Mouse (Mus musculus) lung, postnatal 4 days (tissue): ENCODE data around the gene Alkbh7.

Source experiments
- DNase-seq, 2 experiments: peaks; one replicate each; pipeline ENCODE4 v3.0.0; 2021

Gene Alkbh7

DNA sequence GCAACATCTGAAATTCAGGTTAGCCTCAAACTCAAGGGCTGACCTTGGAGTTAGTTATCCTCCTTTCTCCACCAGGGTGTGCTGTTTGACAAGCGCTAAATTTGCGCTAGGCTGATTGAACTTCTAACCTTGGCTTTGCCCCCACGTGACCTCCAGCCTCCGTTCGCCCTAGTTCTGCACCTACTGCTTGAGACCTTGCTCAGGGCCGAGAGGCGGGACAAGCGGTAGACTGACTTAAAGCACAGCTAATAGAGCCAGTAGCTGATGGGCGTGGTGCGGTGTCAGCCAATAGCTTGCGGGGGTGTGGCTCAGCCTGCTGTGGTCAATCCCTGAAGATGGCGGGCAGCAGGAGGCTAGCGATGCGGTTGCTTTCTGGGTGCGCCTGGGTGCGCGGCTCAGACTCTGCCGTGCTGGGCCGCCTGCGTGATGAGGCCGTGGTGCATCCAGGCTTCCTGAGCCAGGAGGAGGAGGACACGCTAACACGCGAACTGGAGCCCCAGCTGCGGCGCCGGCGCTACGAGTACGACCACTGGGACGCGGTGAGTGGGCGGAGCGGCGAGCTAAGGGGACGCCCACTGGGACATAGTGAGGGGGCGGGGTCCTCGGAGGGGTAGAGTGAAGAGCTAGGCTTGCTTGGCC, at the start of gene Alkbh7:
Gene Alkbh7 (plus strand): TSS at position 311 of the 639 bp plus-strand sequence.
- DNase-seq, result peak; percentile 96 to 98

DNA sequence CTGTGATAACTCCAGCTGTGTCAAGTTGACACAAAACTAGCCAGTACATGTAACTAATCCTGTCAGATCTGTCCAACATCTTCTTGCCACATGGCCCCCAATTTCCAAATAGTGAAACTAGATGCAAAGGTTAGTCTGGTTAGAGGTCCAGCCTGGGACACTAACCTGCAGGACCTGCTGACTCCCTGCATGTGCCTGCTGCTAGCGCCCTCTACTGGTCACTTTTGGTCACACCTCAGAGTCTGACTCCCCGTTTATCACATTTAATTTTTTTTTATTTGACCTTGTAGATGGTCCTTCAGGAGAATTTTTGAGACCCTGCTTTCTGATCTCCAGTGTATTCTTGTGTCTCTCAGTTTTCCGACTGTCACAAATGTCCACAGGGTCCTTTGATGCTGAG, 46.2 kb upstream of the Alkbh7 start:
- peak in 1 of 2 experiments; percentile 75 for DNase-seq

GRCm38 (mm10) chr17:56952639-56953038, 44.5 kb upstream of the Alkbh7 start:
- no peak for DNase-seq

- DNase-seq, result no peak
These were observed 42.3 kb upstream of the Alkbh7 start for GRCm38 (mm10) chr17:56954871-56955270.

DNA sequence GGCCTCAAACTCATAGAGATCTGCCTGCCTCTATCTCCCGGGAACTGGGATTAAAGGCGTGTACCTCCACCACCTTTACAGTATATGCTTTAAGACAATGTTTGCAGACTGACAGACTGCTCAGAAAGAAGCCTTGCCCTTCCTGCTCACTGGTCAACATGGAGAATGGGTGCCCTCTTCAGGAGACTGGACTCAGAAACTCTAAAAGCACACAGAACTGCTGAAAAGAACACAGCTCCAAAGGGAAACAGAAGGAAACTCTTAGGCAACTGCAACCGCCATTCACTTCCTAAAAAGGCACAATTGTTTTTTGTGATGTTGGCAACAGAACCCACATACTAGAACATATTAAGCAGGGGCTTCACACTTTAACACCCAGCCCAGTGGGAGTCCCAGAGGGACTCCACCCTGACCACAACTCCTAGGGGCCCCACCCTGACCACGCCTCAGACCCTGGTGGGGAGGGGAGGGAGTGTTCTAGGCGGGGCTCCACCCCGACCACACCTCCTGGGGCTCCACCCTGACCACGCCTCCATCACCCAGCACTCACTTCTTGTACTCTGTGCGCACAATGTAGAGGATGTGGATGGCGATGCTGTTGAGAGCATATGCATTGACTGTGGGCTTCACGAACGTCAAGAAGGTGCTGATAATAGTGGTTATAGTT, 39.2 kb upstream of the Alkbh7 start:
- peak; percentile 55 to 65 for DNase-seq

DNA sequence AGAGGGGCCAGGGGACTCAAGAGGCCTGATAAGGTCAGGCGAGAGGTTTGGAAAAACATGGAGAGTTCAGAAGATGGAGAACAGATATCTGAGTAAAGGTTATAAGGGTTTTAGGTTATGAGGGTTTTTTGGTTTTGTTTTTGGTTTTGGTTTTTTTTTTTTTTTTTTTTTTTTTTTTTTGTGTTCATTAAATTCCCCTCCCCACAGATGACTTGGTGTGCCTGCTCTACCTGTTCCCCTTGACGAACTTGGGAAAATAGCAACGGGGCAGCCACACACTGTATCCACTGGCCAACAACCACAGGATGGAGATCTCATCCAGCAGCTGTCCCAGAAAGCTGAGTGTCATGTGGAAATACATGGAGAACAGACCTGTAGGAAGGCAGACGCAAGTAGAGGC, 38.5 kb upstream of the Alkbh7 start:
- no peak for DNase-seq

DNA sequence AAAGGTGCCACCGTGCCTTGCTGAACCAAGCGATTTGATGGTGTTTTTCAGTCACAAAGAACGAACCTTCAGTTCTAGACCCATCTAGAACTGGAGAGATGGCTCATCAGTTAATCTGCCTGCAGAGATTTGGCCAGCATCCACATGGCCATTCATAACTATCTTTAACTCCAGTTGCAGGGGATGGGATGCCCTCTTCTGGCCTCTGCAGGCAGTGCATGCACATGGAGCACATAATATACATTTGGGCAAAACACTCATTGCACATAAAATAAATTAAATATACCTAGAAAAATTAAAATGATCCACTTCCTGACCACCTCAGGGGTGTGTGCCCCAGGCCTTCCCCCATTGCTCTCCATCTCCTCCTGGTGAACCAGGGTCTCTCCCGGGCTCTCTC, 35.3 kb upstream of the Alkbh7 start:
- DNase-seq, result no peak

DNA sequence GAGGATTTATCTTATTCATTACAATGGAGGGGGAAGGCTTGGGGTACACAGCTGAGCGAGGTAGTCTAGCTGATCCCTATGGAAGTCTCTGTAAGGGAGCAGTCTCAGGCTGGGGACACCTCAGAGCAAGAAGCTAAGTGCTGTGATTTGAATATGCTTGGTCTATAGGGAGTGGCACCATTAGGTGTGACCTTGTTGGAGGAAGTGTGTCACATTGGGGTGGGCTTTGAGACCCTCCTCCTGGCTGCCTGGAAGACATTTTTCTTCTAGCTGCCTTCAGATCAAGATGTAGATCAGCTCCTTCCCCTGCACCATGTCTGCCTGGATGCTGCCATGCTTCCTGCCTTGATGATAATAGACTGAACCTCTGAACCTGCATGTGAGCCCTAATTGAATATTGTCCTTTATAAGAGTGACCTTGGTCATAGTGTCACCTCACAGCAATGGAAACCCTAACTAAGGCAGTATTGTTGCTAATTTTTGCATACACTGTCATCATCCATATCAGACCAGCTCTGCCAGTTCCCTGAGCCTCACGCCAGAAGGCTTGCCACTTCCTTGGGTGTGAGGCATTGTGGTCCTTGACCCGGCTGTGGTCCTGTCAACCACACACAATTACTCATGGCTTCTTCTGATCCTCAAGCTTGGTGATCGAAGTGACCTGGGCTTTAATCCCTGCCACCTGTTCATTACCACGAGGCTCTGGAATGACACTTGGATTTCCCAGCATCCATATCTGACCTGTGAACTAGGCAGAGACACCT, 34.3 kb upstream of the Alkbh7 start:
- DNase-seq, result no peak

- DNase-seq, result no peak
These were observed 33.5 kb upstream of the Alkbh7 start for GRCm38 (mm10) chr17:56963646-56964045.

GRCm38 (mm10) chr17:56969321-56969720, 27.8 kb upstream of the Alkbh7 start:
- no peak for DNase-seq

- no peak for DNase-seq
These were observed 27.1 kb upstream of the Alkbh7 start for GRCm38 (mm10) chr17:56970081-56970480.

- no peak for DNase-seq
These were observed 23.0 kb upstream of the Alkbh7 start for GRCm38 (mm10) chr17:56973956-56974707.

GRCm38 (mm10) chr17:56974708-56975240, 22.4 kb upstream of the Alkbh7 start:
- DNase-seq, result no peak

DNA sequence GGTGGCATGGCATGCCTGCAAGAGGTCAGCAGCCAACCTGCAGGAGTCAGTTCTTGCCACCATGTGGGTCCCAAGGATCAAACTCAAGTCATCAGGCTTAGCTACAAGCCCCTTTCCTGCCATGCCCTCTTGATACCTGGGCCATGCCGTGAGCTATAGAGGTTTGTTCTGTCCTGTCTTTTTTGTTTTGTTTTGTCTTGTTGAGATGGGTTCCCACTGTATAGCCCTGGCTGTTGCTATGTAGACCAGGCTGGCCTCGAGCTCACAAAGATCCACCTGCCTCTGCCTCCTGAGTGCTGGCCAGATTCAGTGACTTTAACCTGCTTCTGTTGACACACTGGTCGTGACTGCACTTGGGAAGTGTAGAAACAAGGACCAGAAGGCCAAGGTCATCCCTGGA, 21.7 kb upstream of the Alkbh7 start:
- no peak for DNase-seq

DNA sequence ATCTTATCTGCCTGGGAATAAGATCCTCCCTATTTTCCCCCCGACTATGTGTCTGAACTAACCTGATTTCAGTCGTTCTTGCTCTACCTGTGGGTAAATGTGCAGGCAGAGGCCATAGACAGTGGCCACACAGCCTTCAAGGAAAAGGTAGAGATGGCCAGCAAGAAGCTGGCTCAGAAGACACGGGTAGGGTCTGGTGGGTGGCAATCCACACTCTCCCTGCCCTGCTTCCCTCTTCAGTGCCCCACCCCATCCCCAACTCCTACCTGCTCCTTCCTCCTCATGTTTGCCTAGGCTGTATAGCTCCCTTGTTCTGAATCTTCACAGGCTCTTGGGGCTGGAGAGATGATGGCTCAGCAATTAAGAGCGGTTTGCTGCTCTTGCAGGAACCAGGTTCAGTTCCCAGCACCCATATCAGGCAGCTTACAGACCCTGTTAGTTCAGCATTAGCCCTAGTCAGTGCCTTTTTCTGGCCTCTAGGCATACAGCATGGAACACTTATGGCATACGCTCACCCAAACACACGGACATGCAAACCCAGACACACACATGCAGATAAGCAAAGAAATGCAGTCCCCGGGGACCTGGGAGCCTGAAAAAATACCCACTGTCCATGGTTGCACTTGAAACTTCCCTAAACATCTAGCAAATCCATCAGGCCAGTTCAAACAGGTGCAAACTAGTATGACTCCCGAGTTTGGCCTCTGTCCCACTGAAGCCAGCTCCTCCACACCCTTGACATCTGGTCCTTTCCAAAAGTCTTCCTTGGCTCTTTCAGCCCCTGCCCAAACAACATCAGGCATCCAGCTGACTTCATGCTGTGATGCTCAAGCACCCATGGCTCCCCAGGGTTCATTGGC, 20.4 kb upstream of the Alkbh7 start:
- DNase-seq, result peak in 1 of 2 experiments; percentile 3

DNA sequence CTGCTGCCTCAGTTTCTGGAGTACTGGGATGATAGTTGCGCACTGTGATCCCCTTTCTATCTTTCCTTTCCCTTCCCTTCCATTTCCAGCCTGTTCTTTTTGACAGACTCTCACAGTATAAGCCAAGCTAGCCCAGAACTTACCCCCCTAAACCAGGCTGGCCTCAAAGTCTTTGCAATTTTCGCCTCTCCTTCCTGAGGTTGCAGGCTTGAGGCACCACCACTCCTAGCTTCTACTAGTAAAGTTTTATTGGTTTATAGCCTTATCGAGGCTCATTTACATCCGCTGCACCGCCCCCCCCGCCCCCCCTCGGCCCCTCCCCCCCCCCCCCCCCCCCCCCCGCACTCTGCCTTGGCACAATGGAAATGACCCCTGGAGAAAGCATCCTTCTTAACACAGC, 17.6 kb upstream of the Alkbh7 start:
- no peak for DNase-seq

DNA sequence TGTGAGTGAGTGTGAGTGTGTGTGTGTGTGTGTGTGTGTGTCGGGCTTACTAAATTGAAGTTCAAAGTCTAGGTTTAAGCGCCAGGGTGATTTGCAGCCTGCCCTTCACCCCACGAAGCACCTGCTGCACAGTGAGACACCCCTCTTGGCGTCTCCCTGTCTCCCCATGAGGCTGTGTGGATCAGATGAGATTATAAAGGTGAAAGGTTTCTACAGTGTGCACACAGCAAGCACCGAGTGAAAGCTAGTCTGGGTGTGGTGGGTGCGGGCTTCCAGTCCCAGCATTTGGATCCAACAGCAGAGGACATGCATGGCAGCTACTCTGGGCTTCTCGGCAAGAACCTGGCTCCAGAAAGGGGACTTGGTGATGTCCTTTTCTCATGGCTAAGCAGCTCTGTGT, 16.1 kb upstream of the Alkbh7 start:
- no peak for DNase-seq

- no peak for DNase-seq
These were observed 15.1 kb upstream of the Alkbh7 start, which contains the start of gene Acer1 for GRCm38 (mm10) chr17:56982013-56982412. TSS of gene Acer1 (minus strand) at chr17:56982126.

DNA sequence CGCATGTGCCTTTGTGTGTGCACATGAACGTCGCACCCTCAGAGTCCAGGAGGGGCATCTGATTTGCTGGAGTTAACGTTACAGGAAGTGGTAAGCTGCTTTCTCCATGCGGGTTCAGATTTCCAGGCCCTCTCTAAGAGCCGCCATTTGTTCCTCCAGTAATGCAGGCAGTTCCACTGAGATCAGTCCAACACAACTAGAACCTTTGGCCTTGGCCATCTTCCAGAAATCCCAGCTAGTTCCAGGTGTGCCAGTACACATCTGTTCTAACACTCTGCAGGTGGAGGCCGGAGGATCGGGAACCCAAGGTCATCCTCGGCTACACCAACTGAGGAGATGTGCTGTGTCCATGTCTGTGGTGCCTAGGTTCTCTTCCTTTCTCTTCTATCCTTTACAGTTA, 12.3 kb upstream of the Alkbh7 start:
- DNase-seq, result peak in 1 of 2 experiments; percentile 17

DNA sequence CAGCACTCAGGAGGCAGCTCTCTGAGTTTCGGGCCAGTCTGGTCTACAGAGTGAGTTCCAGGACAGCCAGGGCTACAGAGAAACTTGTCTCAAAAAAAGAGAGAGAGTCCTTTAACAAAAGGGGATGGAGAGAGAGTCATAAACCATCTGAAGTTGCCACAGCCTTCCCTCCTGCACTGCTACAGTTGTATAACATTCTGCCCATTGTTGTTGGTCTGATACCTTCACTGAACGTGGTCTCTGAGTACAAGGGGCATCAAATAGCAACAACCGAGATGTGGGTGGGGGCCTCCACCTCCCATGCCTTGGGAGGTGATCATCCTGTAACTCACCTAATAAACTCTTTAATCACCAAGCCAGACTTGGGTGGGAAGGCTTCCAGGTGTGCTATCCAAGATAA, 11.5 kb upstream of the Alkbh7 start:
- peak in 1 of 2 experiments; percentile 4 for DNase-seq

- peak in 1 of 2 experiments; percentile 5 for DNase-seq
These were observed 10.9 kb upstream of the Alkbh7 start for GRCm38 (mm10) chr17:56986105-56986805.
